Mouse (Mus musculus): Measurements from ENCODE around the gene Mogat1. TPM values are rescaled to one million over a fixed set of nuclear protein-coding genes. Genes with fewer than 3 reads are reported as not detected.
"Not testable (repeated sequence)": the region's sequence is repeated elsewhere in the genome, so short reads cannot be mapped to it uniquely, and the experiment has no call there.

Gene Mogat1
- polyA plus RNA-seq, 1 experiment: not detected

DNA sequence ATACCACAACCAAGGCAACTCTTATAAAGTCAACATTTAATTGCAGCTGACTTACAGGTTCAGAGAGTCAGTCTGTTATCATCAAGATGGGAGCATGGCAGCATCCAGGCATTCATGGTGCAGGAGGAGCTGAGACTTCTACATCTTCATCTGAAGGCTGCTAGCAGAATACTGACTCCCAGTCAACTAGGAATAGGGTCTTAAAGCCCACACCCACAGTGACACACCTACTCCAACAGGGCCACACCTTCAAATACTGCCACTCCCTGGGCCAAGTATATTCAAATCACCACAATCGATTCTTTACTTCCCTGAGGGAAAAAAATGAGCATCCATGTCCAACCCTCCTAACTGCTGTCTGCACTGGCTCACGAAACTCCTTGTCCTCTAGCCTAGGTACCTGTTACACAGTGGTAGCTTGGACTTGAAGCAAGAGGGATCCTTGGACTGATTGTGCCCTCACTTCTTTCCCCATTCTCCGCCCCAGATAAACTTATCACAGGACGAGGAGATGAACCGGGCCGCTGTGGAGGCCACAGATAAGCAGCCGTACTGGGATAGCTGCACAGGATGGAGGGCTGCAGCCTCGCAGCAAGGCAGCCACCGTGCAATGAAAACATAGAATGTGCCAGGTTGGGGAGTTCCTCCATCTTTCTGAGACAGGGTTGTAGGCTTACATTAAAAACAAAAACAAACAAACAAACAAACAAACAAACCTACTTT lies 23.8 kb downstream of the Mogat1 start:
- TF ChIP-seq CTCF (IDR thresholded peaks at IDR 0.05; ENCODE audit: borderline replicate concordance, insufficient read depth, low read length) (no peak), POLR2A (IDR thresholded peaks at IDR 0.05; ENCODE audit: low read depth, low read length) (no peak)
- Histone ChIP-seq H3K27ac (ENCODE audit: insufficient read depth, low read length) (no peak overlapping the region), H3K4me3 (ENCODE audit: insufficient read depth, low read length) (no peak overlapping the region), H3K4me1 (ENCODE audit: control insufficient read depth, insufficient read depth, low read length) (peaks cover 11% of the 10 kb centered on the region)

DNA sequence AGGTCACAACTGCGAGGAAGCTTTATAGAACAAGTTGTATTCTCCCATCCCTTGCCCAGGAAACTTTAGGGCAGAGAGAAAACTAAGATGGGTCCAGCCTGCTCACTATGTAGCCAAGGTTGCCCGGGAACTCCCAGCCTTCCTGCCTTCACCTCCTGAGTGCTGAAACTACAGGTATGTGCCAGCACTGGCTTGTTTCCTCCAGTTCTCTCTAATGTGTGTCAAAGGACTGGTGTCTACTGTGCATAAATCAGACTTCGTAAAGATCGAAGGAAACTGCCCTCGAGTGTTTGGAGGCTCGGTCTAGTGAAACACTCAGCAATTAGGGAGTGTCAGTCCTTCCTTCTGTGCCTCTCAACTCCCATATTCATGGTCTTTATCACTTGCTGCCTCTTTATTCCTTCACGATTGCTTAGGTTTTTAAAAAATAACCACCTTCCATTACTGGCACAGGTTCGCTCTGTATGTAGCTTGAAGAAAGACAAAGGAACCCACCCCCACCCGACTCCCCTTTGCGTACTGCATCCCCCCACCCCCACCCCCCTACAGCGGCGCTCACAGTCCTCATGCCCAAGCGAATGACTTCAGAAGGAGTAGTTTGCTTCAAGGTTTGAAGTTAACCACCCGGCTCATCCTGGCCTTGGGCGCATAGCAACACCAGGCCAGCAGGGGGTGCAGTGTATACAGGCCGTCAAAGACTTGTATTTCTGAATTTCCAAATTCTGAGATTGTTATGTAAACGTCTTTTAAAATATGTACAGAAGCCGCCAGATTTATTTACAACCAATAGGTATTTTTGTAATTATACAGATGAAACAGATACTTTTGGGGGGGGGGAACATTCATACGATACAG lies 25.7 kb downstream of the Mogat1 start:
- Histone ChIP-seq H3K4me3 (ENCODE audit: insufficient read depth, low read length) (no peak overlapping the region), H3K4me1 (ENCODE audit: control insufficient read depth, insufficient read depth, low read length) (peaks cover 9% of the 10 kb centered on the region)
- TF ChIP-seq POLR2A (IDR thresholded peaks at IDR 0.05; ENCODE audit: low read depth, low read length) (no peak), CTCF (IDR thresholded peaks at IDR 0.05; ENCODE audit: borderline replicate concordance, insufficient read depth, low read length) (peak; percentile 77; the same call in 1 of the 2 replicates)

DNA sequence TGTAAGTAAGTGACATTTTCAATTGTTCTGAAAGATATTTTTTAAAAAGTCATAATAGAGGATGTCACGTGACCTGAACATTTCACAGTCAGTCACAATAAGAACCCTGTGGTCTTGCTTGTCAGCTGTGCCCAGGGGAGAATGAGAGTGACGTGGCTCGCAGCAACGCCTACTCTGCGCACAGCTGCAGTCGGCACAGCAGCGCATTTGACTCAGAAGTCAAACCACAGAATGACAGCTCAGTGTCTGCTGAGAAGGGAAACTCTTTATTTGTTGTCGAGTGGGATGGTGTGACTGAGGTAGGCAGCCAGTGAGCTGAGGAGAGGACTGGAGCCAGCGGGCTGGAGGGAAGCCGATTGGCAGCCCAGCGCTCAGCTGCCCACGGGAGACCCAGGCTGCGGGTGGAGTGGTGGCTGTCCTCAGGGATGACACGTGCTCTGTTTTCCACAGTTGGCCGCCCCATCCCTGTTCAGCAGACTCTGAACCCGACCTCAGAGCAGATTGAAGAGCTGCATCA lies 26.8 kb downstream of the Mogat1 start:
- Histone ChIP-seq H3K27ac (ENCODE audit: insufficient read depth, low read length) (peak overlapping the region; percentile 32), H3K4me1 (ENCODE audit: control insufficient read depth, insufficient read depth, low read length) (peaks cover 7% of the 10 kb centered on the region), H3K4me3 (ENCODE audit: insufficient read depth, low read length) (no peak overlapping the region)
- TF ChIP-seq CTCF (IDR thresholded peaks at IDR 0.05; ENCODE audit: borderline replicate concordance, insufficient read depth, low read length) (no peak), POLR2A (IDR thresholded peaks at IDR 0.05; ENCODE audit: low read depth, low read length) (no peak)

More for the DNA sequence above, 25.7 kb downstream of the Mogat1 start:
- no peak overlapping the region for H3K27ac ChIP-seq (ENCODE audit: insufficient read depth, low read length)

DNA sequence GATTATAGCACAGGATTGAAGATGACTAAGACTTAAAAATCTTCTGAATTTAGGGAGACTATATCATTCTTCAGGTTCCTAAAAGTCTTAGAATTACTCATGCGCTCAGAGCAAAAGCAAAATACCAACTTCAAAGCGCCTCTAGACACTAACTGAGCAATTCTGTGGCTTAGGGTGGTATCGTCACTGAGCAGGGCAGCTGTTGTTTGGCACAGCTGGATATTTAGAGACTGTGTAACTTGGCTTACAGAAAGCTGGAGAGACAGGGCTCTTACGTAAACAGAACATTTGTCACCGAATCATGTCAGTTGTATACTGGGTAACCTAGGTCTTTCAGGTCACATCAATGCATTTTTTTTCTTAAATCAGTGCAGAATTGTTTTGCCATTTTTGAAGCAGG lies 27.6 kb downstream of the Mogat1 start:
- Histone ChIP-seq H3K27ac (ENCODE audit: insufficient read depth, low read length) (no peak overlapping the region), H3K4me1 (ENCODE audit: control insufficient read depth, insufficient read depth, low read length) (peaks cover 5% of the 10 kb centered on the region), H3K4me3 (ENCODE audit: insufficient read depth, low read length) (no peak overlapping the region)
- no peak for TF ChIP-seq POLR2A (IDR thresholded peaks at IDR 0.05; ENCODE audit: low read depth, low read length)

DNA sequence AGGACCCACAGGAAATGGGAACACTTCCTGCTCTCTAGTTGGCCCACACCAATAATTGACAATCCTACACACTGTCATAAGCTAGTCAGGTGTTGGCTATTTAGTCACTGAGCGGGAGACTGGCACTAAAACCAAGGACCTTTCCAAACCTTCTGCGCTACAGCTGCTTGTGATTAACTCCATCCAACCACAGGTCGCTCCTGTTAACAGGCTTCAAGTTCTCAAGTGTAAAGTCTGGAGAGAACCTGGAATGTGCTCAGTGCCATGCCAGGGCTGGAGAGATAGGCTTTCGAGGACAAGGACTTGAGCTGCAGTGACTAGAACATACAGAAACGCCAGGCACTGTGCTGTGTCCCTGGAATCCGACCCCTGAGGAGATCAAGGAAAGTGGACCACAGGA lies 28.4 kb downstream of the Mogat1 start:
- H3K27ac ChIP-seq (ENCODE audit: insufficient read depth, low read length): no peak overlapping the region
- peaks cover 5% of the 10 kb centered on the region for H3K4me1 ChIP-seq (ENCODE audit: control insufficient read depth, insufficient read depth, low read length)
- no peak overlapping the region for H3K4me3 ChIP-seq (ENCODE audit: insufficient read depth, low read length)
- TF ChIP-seq POLR2A (IDR thresholded peaks at IDR 0.05; ENCODE audit: low read depth, low read length) (no peak), CTCF (IDR thresholded peaks at IDR 0.05; ENCODE audit: borderline replicate concordance, insufficient read depth, low read length) (no peak)

DNA sequence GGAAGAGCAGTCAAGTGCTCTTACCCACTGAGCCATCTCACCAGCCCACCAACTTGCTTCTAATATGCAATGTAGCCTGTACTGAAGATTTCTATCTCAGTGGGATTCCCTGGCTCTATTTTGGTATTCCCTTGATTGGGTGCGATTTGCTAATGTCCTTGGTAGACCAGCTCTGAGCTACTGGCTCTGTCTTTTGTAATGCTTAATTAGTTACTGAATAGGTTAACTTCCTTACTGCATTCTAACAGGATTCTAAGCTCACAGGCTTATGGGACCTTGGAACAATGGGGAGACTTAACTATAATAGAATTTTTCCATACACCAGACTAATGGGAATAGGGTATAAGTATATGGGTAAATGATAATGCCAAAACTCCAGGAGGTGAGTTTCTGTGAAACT lies 32.8 kb downstream of the Mogat1 start:
- H3K4me3 ChIP-seq (ENCODE audit: insufficient read depth, low read length); H3K27ac ChIP-seq (ENCODE audit: insufficient read depth, low read length); H3K4me1 ChIP-seq (ENCODE audit: control insufficient read depth, insufficient read depth, low read length): not testable (repeated sequence)

DNA sequence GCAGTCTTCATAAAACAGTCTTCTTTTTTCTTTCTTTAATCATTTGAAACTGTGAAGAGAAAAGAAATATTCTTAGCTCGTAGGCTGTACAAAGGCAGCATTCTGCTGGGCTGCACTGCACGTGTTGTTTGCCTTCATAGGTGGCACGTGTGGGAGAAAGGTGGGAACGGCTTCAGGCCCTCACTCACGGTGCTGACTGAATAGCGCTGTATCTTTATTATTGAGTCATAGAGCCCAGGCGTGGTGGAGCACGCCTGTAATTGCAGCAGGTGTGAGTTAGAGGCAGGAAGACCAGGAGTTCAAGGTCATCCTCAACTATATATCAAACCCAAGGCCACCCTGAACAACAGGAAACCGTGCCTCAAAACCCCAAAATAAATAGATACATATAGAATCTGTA lies 35.5 kb downstream of the Mogat1 start:
- Histone ChIP-seq H3K27ac (ENCODE audit: insufficient read depth, low read length) (no peak overlapping the region), H3K4me3 (ENCODE audit: insufficient read depth, low read length) (no peak overlapping the region), H3K4me1 (ENCODE audit: control insufficient read depth, insufficient read depth, low read length) (no peaks in the 10 kb centered on the region)
- TF ChIP-seq CTCF (IDR thresholded peaks at IDR 0.05; ENCODE audit: borderline replicate concordance, insufficient read depth, low read length) (no peak), POLR2A (IDR thresholded peaks at IDR 0.05; ENCODE audit: low read depth, low read length) (no peak)

DNA sequence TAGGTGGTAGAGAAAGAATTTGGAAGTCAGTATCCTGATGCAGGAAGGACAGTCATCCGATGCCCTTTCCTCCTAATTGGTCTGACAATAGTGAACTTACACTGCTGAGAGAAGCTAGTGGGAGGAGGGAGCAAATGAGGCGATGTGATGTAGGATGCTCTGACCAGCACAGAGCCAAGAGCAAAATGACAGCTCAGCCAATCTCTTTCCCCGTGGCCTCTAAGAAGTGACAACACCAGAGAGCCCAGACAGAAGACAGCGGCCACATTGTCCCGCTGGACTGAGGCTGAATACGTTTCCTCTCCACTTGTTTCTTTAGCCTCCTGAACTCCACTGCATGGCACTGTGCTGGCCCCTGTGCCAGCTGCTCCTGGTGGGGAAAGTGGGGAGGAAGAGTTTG lies 38.2 kb downstream of the Mogat1 start:
- Histone ChIP-seq H3K4me1 (ENCODE audit: control insufficient read depth, insufficient read depth, low read length) (no peaks in the 10 kb centered on the region), H3K4me3 (ENCODE audit: insufficient read depth, low read length) (no peak overlapping the region), H3K27ac (ENCODE audit: insufficient read depth, low read length) (no peak overlapping the region)
- TF ChIP-seq POLR2A (IDR thresholded peaks at IDR 0.05; ENCODE audit: low read depth, low read length): no peak
- no peak for TF ChIP-seq CTCF (IDR thresholded peaks at IDR 0.05; ENCODE audit: borderline replicate concordance, insufficient read depth, low read length)

DNA sequence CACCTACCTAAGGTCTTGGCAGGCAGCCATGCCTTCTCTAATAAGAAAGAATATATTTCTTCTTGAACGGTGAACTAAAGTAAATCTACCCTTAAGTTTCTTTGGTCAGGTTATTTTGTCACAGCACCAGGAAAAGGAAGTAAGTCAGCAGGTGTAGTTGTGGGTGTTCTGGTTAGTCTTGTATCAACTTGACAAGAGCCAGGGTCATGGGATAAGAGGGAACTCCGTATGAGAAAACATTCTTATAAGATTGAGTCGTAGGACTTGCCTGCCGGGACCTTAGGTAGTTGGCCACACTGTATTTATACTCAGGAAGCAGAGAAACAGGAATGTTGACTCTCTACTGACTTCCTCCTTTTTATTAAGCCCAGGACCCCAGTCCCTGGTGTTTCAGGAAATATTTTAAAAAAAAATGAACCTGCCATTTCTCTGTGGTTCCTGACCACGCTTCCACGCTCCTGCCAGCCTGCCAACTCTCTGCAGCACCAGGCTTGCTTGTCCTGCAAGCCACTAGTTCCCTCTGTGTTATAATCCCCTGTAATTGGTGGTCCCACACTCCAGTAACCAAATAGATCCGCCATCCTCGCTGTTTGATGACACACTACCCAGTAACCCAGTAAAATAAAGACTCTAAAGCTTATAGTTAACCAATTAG lies 43.3 kb downstream of the Mogat1 start:
- no peak for TF ChIP-seq CTCF (IDR thresholded peaks at IDR 0.05; ENCODE audit: borderline replicate concordance, insufficient read depth, low read length)
- TF ChIP-seq POLR2A (IDR thresholded peaks at IDR 0.05; ENCODE audit: low read depth, low read length): no peak
- Histone ChIP-seq H3K4me3 (ENCODE audit: insufficient read depth, low read length) (no peak overlapping the region), H3K27ac (ENCODE audit: insufficient read depth, low read length) (no peak overlapping the region), H3K4me1 (ENCODE audit: control insufficient read depth, insufficient read depth, low read length) (no peaks in the 10 kb centered on the region)

DNA sequence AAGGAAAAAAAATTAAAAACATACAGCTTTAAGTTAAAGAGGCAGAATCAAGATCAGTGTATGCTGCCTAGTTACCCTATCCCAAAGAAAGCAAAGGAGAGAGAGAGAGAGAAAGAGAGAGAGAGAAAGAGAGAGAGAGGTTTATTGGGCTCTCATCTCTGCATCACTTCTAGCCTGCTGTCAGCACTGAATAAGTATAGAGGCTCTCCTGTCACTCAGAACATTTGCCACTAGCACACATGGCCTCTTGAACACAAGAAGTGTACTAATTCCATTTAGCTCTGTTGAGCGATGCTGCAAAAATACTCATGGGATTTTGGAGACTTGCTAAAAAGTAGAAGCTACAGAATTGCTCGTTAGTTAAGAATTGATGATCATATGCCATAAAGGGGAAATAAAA lies 56.2 kb downstream of the Mogat1 start:
- no peak overlapping the region for H3K27ac ChIP-seq (ENCODE audit: insufficient read depth, low read length)
- no peak for TF ChIP-seq CTCF (IDR thresholded peaks at IDR 0.05; ENCODE audit: borderline replicate concordance, insufficient read depth, low read length)
- TF ChIP-seq POLR2A (IDR thresholded peaks at IDR 0.05; ENCODE audit: low read depth, low read length): no peak
- no peak overlapping the region for H3K4me3 ChIP-seq (ENCODE audit: insufficient read depth, low read length)
- H3K4me1 ChIP-seq (ENCODE audit: control insufficient read depth, insufficient read depth, low read length): 0 out of 2 replicates have a peak, but pooled peaks cover 4% of the 10 kb centered on the region
